Mouse (Mus musculus): ENCODE data around the gene Zfp867. TPM values are rescaled to one million over a fixed set of nuclear protein-coding genes. Genes with fewer than 3 reads are reported as not detected.

Zfp867 gene
- polyA plus RNA-seq, 1 experiment from 2014 or later = 15.3 TPM

GRCm38 (mm10) chr11:59471413-59472325 is 605 bp downstream of the Zfp867 start:
- Histone ChIP-seq H3K27me3 (replicated peaks; ENCODE audit: control insufficient read depth, insufficient read depth, low read length) (no peaks in the 10 kb centered on the region), H3K9ac (replicated peaks; ENCODE audit: low read depth, low read length) (peak overlapping the region; percentile 91), H3K4me2 (ENCODE audit: low read length) (peak overlapping the region; percentile 55), H3K4me3 (replicated peaks; ENCODE audit: low read length) (peak overlapping the region; percentile 72), H3K36me3 (ENCODE audit: control insufficient read depth, insufficient read depth) (no peaks in the 10 kb centered on the region), H3K4me1 (replicated peaks; ENCODE audit: control insufficient read depth, insufficient read depth, low read length) (peaks cover 7% of the 10 kb centered on the region), H3K27ac (ENCODE audit: low read length) (peak overlapping the region; percentile 68; the same call in 1 of the 2 replicates), H3K9me3 (ENCODE audit: control insufficient read depth, low read length) (no peaks in the 10 kb centered on the region)
- WGBS = 7% methylated on average over 37 of the region's 37 CpGs
- peak; percentile 63 for ATAC-seq

- no peak overlapping the region for H3K9ac ChIP-seq (replicated peaks; ENCODE audit: low read depth, low read length)
- H3K4me3 ChIP-seq (replicated peaks; ENCODE audit: low read length) = no peak overlapping the region
- H3K9me3 ChIP-seq (ENCODE audit: control insufficient read depth, low read length) = peaks cover 22% of the 10 kb centered on the region
- no peaks in the 10 kb centered on the region for H3K4me1 ChIP-seq (replicated peaks; ENCODE audit: control insufficient read depth, insufficient read depth, low read length)
- H3K27ac ChIP-seq (ENCODE audit: low read length) = no peak overlapping the region
- 100% methylated on average over 2 of the region's 2 CpGs for WGBS
- no peak overlapping the region for H3K4me2 ChIP-seq (ENCODE audit: low read length)
- H3K27me3 ChIP-seq (replicated peaks; ENCODE audit: control insufficient read depth, insufficient read depth, low read length) = no peaks in the 10 kb centered on the region
- peaks cover 45% of the 10 kb centered on the region for H3K36me3 ChIP-seq (ENCODE audit: control insufficient read depth, insufficient read depth)
- no peak for ATAC-seq
Measured at GRCm38 (mm10) chr11:59460459-59460858, 11.8 kb downstream of the Zfp867 start.

DNA sequence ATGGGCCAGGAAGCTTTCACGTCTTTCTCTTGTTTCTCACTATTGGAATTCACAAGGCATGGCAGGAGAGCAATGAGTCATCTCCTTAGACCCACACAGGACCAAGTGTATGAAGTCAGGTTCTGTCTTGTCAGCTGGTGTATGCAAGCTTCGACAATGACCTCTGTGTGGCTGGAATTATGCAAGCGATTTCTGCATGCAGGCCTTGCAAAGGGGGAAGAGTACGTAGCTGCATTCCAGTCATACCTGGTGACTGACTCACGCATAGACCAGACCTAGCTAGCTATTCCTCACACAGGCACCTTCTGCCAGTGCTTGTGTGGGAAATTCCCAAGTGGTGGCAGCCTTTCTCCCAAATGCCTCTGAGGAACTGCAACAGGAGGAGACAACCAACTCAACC is 13.3 kb downstream of the Zfp867 start:
- no peak for ATAC-seq
- WGBS = 64% methylated on average over 5 of the region's 5 CpGs
- H3K4me3 ChIP-seq (replicated peaks; ENCODE audit: low read length) = no peak overlapping the region
- H3K4me2 ChIP-seq (ENCODE audit: low read length) = no peak overlapping the region
- H3K9ac ChIP-seq (replicated peaks; ENCODE audit: low read depth, low read length) = no peak overlapping the region
- H3K36me3 ChIP-seq (ENCODE audit: control insufficient read depth, insufficient read depth) = peaks cover 36% of the 10 kb centered on the region
- H3K27me3 ChIP-seq (replicated peaks; ENCODE audit: control insufficient read depth, insufficient read depth, low read length) = no peaks in the 10 kb centered on the region
- no peaks in the 10 kb centered on the region for H3K4me1 ChIP-seq (replicated peaks; ENCODE audit: control insufficient read depth, insufficient read depth, low read length)
- H3K27ac ChIP-seq (ENCODE audit: low read length) = no peak overlapping the region
- H3K9me3 ChIP-seq (ENCODE audit: control insufficient read depth, low read length) = peaks cover 18% of the 10 kb centered on the region

DNA sequence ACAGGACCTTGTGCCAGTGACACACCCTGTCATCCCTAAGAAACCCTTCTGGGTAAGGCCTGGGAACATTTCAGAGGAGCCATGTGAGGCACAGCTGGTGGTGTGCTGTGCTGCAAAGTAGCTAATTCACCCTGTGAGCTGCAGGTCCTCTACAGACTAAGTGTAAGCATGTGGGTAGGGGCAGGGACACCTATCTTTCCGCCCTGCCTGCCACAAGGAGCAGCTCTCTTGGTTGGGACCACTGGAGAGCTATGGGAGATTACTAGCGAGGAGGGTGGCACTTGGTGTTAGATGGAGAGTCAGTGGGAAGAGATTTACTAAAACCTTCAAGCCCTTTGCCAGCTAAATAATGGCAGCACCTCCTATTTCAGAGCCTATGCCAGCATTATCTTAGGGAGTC is 15.4 kb downstream of the Zfp867 start:
- Histone ChIP-seq H3K27me3 (replicated peaks; ENCODE audit: control insufficient read depth, insufficient read depth, low read length) (no peaks in the 10 kb centered on the region), H3K4me2 (ENCODE audit: low read length) (no peak overlapping the region), H3K9me3 (ENCODE audit: control insufficient read depth, low read length) (no peaks in the 10 kb centered on the region), H3K4me3 (replicated peaks; ENCODE audit: low read length) (no peak overlapping the region), H3K27ac (ENCODE audit: low read length) (no peak overlapping the region), H3K4me1 (replicated peaks; ENCODE audit: control insufficient read depth, insufficient read depth, low read length) (no peaks in the 10 kb centered on the region), H3K9ac (replicated peaks; ENCODE audit: low read depth, low read length) (no peak overlapping the region), H3K36me3 (ENCODE audit: control insufficient read depth, insufficient read depth) (peaks cover 19% of the 10 kb centered on the region)
- WGBS = 89% methylated on average over 2 of the region's 2 CpGs
- ATAC-seq = no peak

- Histone ChIP-seq H3K4me3 (replicated peaks; ENCODE audit: low read length) (no peak overlapping the region), H3K4me1 (replicated peaks; ENCODE audit: control insufficient read depth, insufficient read depth, low read length) (no peaks in the 10 kb centered on the region), H3K9ac (replicated peaks; ENCODE audit: low read depth, low read length) (no peak overlapping the region), H3K27me3 (replicated peaks; ENCODE audit: control insufficient read depth, insufficient read depth, low read length) (no peaks in the 10 kb centered on the region), H3K4me2 (ENCODE audit: low read length) (no peak overlapping the region), H3K9me3 (ENCODE audit: control insufficient read depth, low read length) (no peaks in the 10 kb centered on the region), H3K27ac (ENCODE audit: low read length) (no peak overlapping the region), H3K36me3 (ENCODE audit: control insufficient read depth, insufficient read depth) (peaks cover 16% of the 10 kb centered on the region)
- ATAC-seq = no peak
- WGBS = 98% methylated on average over 2 of the region's 2 CpGs
Measured at GRCm38 (mm10) chr11:59456346-59456745, 15.9 kb downstream of the Zfp867 start.

GRCm38 (mm10) chr11:59451086-59451485 is 21.2 kb downstream of the Zfp867 start, which contains the start of gene Snap47:
Gene Snap47 (minus strand): TSS chr11:59451186.
- Histone ChIP-seq H3K9me3 (ENCODE audit: control insufficient read depth, low read length) (no peaks in the 10 kb centered on the region), H3K27me3 (replicated peaks; ENCODE audit: control insufficient read depth, insufficient read depth, low read length) (no peaks in the 10 kb centered on the region), H3K27ac (ENCODE audit: low read length) (peak within 1 kb of the TSS; percentile 61; the same call in 1 of the 2 replicates), H3K36me3 (ENCODE audit: control insufficient read depth, insufficient read depth) (0 out of 2 replicates have a peak, but pooled peaks cover 9% of the 10 kb centered on the region), H3K9ac (replicated peaks; ENCODE audit: low read depth, low read length) (peak within 1 kb of the TSS; percentile 80), H3K4me2 (ENCODE audit: low read length) (peak within 1 kb of the TSS; percentile 99), H3K4me1 (replicated peaks; ENCODE audit: control insufficient read depth, insufficient read depth, low read length) (peaks cover 24% of the 10 kb centered on the region), H3K4me3 (replicated peaks; ENCODE audit: low read length) (peak within 1 kb of the TSS; percentile 90)
- WGBS = 86% methylated on average over 4 of the region's 4 CpGs
- ATAC-seq = no peak

GRCm38 (mm10) chr11:59450230-59450771 is 22.0 kb downstream of the Zfp867 start:
- H3K27ac ChIP-seq (ENCODE audit: low read length) = peak overlapping the region; percentile 61; the same call in 1 of the 2 replicates
- WGBS = under 1% methylated on average over 38 of the region's 38 CpGs
- peak; percentile 61 for ATAC-seq

DNA sequence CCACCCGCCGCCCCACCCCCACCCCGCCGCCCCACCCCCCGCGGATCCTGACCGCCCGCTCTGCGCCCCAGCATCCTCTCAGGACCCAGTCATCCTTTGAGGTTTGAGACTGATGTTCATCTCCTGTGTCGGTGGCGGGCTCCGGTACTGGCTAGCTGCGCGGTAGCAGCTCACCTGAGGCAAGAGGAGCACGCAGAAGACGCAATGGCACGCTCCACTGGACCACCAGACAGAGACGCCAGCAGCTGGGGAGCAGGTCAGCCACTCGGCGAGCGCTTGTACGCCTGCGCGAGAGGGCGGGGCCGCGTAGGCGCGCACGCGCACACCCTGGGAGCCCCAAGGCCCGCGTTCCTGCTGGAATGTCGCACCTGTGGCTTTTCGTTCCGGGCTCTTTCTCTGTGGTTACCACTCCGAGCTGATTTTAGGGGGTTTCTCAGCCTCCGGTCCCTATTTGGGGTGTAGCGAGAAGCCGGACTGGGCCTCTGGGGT is 22.5 kb downstream of the Zfp867 start, which contains the start of gene Jmjd4:
Gene Jmjd4, plus strand, starts transcription at position 305 of the 489 bp plus-strand sequence.
- Histone ChIP-seq H3K9ac (replicated peaks; ENCODE audit: low read depth, low read length) (peak within 1 kb of the TSS; percentile 80), H3K36me3 (ENCODE audit: control insufficient read depth, insufficient read depth) (0 out of 2 replicates have a peak, but pooled peaks cover 9% of the 10 kb centered on the region), H3K4me1 (replicated peaks; ENCODE audit: control insufficient read depth, insufficient read depth, low read length) (peaks cover 24% of the 10 kb centered on the region), H3K4me3 (replicated peaks; ENCODE audit: low read length) (peak within 1 kb of the TSS; percentile 90), H3K27ac (ENCODE audit: low read length) (peak within 1 kb of the TSS; percentile 80), H3K27me3 (replicated peaks; ENCODE audit: control insufficient read depth, insufficient read depth, low read length) (no peaks in the 10 kb centered on the region), H3K9me3 (ENCODE audit: control insufficient read depth, low read length) (no peaks in the 10 kb centered on the region), H3K4me2 (ENCODE audit: low read length) (peak within 1 kb of the TSS; percentile 99)
- WGBS = 0% methylated on average over 30 of the region's 40 CpGs
- peak; percentile 97 for ATAC-seq

More at GRCm38 (mm10) chr11:59450230-59450771, 22.0 kb downstream of the Zfp867 start:
- Histone ChIP-seq H3K27me3 (replicated peaks; ENCODE audit: control insufficient read depth, insufficient read depth, low read length) (no peaks in the 10 kb centered on the region), H3K4me2 (ENCODE audit: low read length) (peak overlapping the region; percentile 99), H3K36me3 (ENCODE audit: control insufficient read depth, insufficient read depth) (0 out of 2 replicates have a peak, but pooled peaks cover 9% of the 10 kb centered on the region), H3K9ac (replicated peaks; ENCODE audit: low read depth, low read length) (peak overlapping the region; percentile 80), H3K9me3 (ENCODE audit: control insufficient read depth, low read length) (no peaks in the 10 kb centered on the region), H3K4me3 (replicated peaks; ENCODE audit: low read length) (peak overlapping the region; percentile 90), H3K4me1 (replicated peaks; ENCODE audit: control insufficient read depth, insufficient read depth, low read length) (peaks cover 24% of the 10 kb centered on the region)

DNA sequence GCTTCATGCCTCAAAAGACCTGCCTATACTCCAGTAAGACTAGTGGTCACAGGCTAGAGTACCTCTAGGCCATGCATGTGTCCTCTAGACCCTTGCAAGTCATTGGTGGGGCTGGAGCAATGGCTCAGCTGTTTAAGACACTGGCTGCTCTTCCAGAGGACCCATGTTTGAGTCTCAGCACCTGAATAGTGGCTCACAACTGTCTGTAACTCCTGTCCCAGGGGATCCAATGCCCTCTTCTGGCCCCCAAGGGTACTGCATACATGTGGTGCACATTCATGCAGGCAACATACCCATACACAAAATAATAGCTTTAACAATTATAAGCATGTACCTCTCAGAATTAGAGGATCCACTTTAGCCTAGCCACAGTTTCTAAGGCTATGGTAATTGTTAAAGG is 29.2 kb downstream of the Zfp867 start:
- ATAC-seq = no peak
- H3K9ac ChIP-seq (replicated peaks; ENCODE audit: low read depth, low read length) = no peak overlapping the region
- H3K9me3 ChIP-seq (ENCODE audit: control insufficient read depth, low read length) = peaks cover 2% of the 10 kb centered on the region; the same call in 1 of the 2 replicates
- H3K27ac ChIP-seq (ENCODE audit: low read length) = no peak overlapping the region
- peaks cover 5% of the 10 kb centered on the region for H3K36me3 ChIP-seq (ENCODE audit: control insufficient read depth, insufficient read depth)
- H3K4me1 ChIP-seq (replicated peaks; ENCODE audit: control insufficient read depth, insufficient read depth, low read length) = peaks cover 4% of the 10 kb centered on the region; the same call in 1 of the 2 replicates
- H3K27me3 ChIP-seq (replicated peaks; ENCODE audit: control insufficient read depth, insufficient read depth, low read length) = no peaks in the 10 kb centered on the region
- no peak overlapping the region for H3K4me3 ChIP-seq (replicated peaks; ENCODE audit: low read length)
- no peak overlapping the region for H3K4me2 ChIP-seq (ENCODE audit: low read length)

All from forebrain, embryonic 16.5 days (tissue).